Mouse (Mus musculus): ENCODE results near the gene 4921511M17Rik.
"Not testable (repeated sequence)": the region's sequence is repeated elsewhere in the genome, so short reads cannot be mapped to it uniquely, and the experiment has no call there.

4921511M17Rik gene

DNA sequence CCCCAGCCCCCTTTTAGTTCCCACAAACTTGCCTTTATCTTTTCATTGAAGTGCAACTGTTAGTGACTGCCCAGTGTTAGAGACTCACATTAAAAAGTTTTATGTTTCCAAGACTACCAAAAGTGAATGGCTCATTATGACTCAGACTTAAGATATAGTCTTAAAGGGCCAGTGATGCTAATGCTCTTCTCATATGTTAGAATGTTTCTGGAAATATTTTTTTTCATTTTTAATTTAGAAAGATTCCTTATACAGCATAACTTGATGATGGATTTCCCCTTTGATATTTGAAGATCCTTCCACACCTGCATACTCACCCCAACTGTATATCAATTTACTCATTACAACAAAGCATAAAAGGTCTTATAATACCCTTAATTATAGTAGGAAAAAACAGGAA is at the start of gene 4921511M17Rik:
Gene 4921511M17Rik (minus strand): TSS at position 101 of the 400 bp plus-strand sequence.
- not testable (repeated sequence) for DNase-seq (ENCODE audit: low spot score)

- not testable (repeated sequence) for DNase-seq (ENCODE audit: low spot score)
These were observed 21.3 kb upstream of the 4921511M17Rik start, which contains the start of gene Gm10057 for GRCm38 (mm10) chrX:154054939-154055338. Gene Gm10057 (minus strand): TSS chrX:154055039.

DNA sequence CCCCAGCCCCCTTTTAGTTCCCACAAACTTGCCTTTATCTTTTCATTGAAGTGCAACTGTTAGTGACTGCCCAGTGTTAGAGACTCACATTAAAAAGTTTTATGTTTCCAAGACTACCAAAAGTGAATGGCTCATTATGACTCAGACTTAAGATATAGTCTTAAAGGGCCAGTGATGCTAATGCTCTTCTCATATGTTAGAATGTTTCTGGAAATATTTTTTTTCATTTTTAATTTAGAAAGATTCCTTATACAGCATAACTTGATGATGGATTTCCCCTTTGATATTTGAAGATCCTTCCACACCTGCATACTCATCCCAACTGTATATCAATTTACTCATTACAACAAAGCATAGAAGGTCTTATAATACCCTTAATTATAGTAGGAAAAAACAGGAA is 21.1 kb downstream of the 4921511M17Rik start, which contains the start of gene Samt1:
Gene Samt1 (minus strand): TSS at position 101 of the 400 bp plus-strand sequence.
- not testable (repeated sequence) for DNase-seq (ENCODE audit: low spot score)

DNA sequence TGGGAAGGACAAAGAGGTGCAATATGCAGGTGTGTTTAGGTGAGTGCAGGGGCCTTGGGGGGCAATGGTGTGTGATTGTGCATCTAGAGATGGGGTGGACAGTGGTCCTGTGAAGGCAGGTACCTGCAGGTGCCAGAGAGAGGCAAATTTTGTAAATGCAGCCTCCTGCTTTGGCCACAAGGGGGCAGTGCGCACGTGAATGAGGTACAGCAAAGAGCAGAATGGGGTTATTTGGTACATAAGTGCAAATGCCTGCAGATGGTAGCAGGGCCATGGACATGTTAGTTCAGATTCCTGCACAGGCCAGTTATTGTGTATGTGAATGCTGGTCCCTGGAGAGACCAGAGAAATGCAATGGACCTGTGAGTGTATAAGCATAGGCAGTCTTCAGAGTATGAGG is 56.7 kb downstream of the 4921511M17Rik start:
- not testable (repeated sequence) for DNase-seq (ENCODE audit: low spot score)

GRCm38 (mm10) chrX:153976467-153976866 is 57.2 kb downstream of the 4921511M17Rik start:
- DNase-seq (ENCODE audit: low spot score) = not testable (repeated sequence)

GRCm38 (mm10) chrX:153974450-153974849 is 59.2 kb downstream of the 4921511M17Rik start:
- no peak for DNase-seq (ENCODE audit: low spot score)

Data from urinary bladder, postnatal 25 days (tissue).